Mouse (Mus musculus): ENCODE measurements around the gene Gm21627. TPM values are rescaled to one million over a fixed set of nuclear protein-coding genes. Genes with fewer than 3 reads are reported as not detected.
"Not testable (repeated sequence)": the region's sequence is repeated elsewhere in the genome, so short reads cannot be mapped to it uniquely, and the experiment has no call there.

The Gm21627 gene
- polyA plus RNA-seq (2012; ENCODE audit: insufficient read depth, insufficient read length, missing spikeins): not detected in 2 replicates

GRCm38 (mm10) chrY:63228127-63228526, at the start of gene Gm21627:
Gm21627 (plus strand) TSS chrY:63228427.
- not testable (repeated sequence) for H3K27ac ChIP-seq (replicated peaks; ENCODE audit: low read depth, low read length); H3K4me1 ChIP-seq (ENCODE audit: control insufficient read depth, insufficient read depth, insufficient read length, low read length); H3K4me3 ChIP-seq (ENCODE audit: insufficient read depth, low read depth, low read length)

Data from brown adipose tissue, adult 24 weeks (tissue).